Mouse (Mus musculus) small intestine, adult 2 months (tissue): ENCODE measurements around the gene Cetn3. TPM values are rescaled to one million over a fixed set of nuclear protein-coding genes. Genes with fewer than 3 reads are reported as not detected.

Source experiments
- H3K27ac ChIP-seq: fragments of 200-500 bp; 2 replicates; pipeline ENCODE4 v1.5.1; 2012; ENCODE audit warnings: low read depth, low read length, control low read depth, inconsistent platforms; ENCODE audit not compliant: insufficient read depth
- H3K27me3 ChIP-seq: fragments of 200-500 bp; 2 replicates; pipeline ENCODE4 v1.6.1; 2012; ENCODE audit warnings: mild to moderate bottlenecking, moderate library complexity, low read length, inconsistent platforms; ENCODE audit not compliant: control insufficient read depth, insufficient read depth
- H3K36me3 ChIP-seq: fragments of 200-500 bp; 2 replicates; pipeline ENCODE4 v1.6.1; 2012; ENCODE audit warnings: mild to moderate bottlenecking, low read length, control low read depth, inconsistent platforms; ENCODE audit not compliant: control insufficient read depth, insufficient read depth
- H3K4me1 ChIP-seq: fragments of 200-500 bp; 2 replicates; pipeline ENCODE4 v1.6.1; 2012; ENCODE audit warnings: low read length, inconsistent platforms, mixed read lengths; ENCODE audit not compliant: control insufficient read depth, insufficient read depth, insufficient read length
- H3K4me3 ChIP-seq: fragments of 200-500 bp; 2 replicates; pipeline ENCODE4 v1.5.1; 2012; ENCODE audit warnings: low read depth, mild to moderate bottlenecking, control low read depth, inconsistent platforms, low read length, moderate library complexity
- CTCF ChIP-seq: fragments of 200-500 bp; IDR thresholded peaks from 2 replicates; pipeline ENCODE4 v1.5.1; 2012; ENCODE audit warnings: low read depth, mild to moderate bottlenecking, control low read depth, inconsistent platforms, low read length, moderate library complexity, mixed read lengths; ENCODE audit not compliant: insufficient replicate concordance, insufficient read length; ENCODE audit errors: extremely low read depth
- POLR2A ChIP-seq: fragments of 200-500 bp; IDR thresholded peaks from 2 replicates; pipeline ENCODE4 v1.6.1; 2012; ENCODE audit warnings: low read depth, mild to moderate bottlenecking, control low read depth, inconsistent platforms, low read length, moderate library complexity
- WGBS: fragments of 180-500 bp; shearing (Covaris S2); methylation state at CpG from one replicate; pipeline ENCODE4 v1.1.7; 2018; 5-methylcytosine and 5-hydroxymethylcytosine counted together
- polyA plus RNA-seq: library from polyadenylated mRNA; depleted of rRNA; stranded (reverse); fragments of >200 nt; gene quantifications from 2 replicates; pipeline ENCODE4 v1.2.3, GENCODE M21; 2012; rRNA removed

Cetn3 gene
- polyA plus RNA-seq, 1 experiment = 0.68 TPM

DNA sequence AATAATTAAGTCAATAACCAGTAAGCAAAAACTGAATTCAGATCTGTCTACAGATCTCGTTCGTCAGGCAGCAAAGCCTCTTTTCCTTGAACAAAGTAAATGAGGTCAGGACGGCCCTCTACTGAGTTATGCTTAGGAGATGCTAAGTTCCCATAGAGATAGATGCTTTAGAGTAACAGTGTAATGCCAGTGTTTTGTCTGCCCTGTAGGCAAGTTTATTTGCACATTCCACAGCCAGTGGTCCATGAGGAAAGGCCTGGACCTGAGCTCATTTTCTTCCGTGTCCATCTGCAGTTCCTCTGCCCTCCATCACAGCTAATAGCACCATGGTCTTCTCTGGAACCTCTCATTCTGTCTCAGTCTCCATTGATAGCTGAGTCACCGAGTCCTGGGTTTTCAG lies 57.4 kb downstream of the Cetn3 start:
- 79% methylated on average over 5 of the region's 5 CpGs for WGBS
- no peak for TF ChIP-seq CTCF
- no peak for TF ChIP-seq POLR2A
- Histone ChIP-seq H3K4me3 (no peak overlapping the region), H3K4me1 (no peaks in the 10 kb centered on the region), H3K36me3 (no peaks in the 10 kb centered on the region), H3K27me3 (no peaks in the 10 kb centered on the region), H3K27ac (no peak overlapping the region)

DNA sequence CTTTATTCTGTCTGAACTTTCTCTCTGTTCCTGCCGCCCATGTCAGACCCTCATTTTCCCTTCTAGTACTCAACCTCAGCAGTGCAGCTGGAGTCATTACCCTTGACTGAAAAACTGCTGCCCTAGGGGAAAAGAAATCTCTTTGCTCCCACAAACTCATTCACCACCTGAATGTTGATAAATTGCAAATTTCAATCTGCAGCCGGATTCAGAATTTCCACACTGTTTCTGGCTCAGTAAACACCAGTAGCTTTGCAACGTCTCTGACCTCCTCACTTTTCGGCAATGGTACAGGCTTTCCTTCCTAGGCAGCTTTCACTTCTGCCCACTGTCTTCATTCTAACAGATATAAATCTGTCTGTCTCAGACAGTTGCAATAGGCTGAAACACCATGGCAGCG lies 57.8 kb downstream of the Cetn3 start:
- no peak overlapping the region for H3K4me3 ChIP-seq
- TF ChIP-seq CTCF = no peak
- no peak for TF ChIP-seq POLR2A
- H3K27me3 ChIP-seq = no peaks in the 10 kb centered on the region
- H3K4me1 ChIP-seq = no peaks in the 10 kb centered on the region
- H3K36me3 ChIP-seq = no peaks in the 10 kb centered on the region
- WGBS = 87% methylated on average over 5 of the region's 5 CpGs
- no peak overlapping the region for H3K27ac ChIP-seq

DNA sequence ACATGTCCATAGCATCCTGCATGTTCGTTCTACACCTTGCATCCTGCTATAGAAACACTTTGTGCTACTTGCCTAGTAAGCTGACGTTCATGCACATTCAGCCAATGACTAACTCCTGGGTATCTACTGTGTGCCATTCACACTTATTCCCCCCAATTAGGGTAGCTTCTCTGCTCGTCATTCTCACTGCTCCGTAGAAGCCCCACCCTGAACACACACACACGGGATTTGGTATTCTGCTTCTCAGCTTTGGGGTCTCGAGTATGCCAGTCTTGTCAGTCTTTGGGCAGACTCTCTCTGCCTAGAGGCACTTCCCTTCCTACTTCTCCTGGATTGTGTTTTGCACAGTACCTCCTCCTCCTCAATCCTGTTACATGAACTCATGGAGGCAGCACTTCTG lies 59.4 kb downstream of the Cetn3 start:
- 61% methylated on average over 6 of the region's 6 CpGs for WGBS
- Histone ChIP-seq H3K36me3 (no peaks in the 10 kb centered on the region), H3K27ac (no peak overlapping the region), H3K4me3 (no peak overlapping the region), H3K4me1 (no peaks in the 10 kb centered on the region), H3K27me3 (no peaks in the 10 kb centered on the region)
- TF ChIP-seq CTCF = no peak

Other genes starting within 250 kb of the Cetn3 start
- 0.08 and 1.8 TPM in 2 replicates for gene Adgrv1, start 149.9 kb upstream of the Cetn3 start, polyA plus RNA-seq
- gene Lysmd3, start 125.4 kb upstream of the Cetn3 start, polyA plus RNA-seq = 3.3 and 16.9 TPM in 2 replicates
- 0.91 and 4.2 TPM in 2 replicates for gene Polr3g, start 72.1 kb upstream of the Cetn3 start, polyA plus RNA-seq
- 0.81 and 1.0 TPM in 2 replicates for gene Mblac2, start 71.7 kb upstream of the Cetn3 start, polyA plus RNA-seq